In the genomic region with DNA sequence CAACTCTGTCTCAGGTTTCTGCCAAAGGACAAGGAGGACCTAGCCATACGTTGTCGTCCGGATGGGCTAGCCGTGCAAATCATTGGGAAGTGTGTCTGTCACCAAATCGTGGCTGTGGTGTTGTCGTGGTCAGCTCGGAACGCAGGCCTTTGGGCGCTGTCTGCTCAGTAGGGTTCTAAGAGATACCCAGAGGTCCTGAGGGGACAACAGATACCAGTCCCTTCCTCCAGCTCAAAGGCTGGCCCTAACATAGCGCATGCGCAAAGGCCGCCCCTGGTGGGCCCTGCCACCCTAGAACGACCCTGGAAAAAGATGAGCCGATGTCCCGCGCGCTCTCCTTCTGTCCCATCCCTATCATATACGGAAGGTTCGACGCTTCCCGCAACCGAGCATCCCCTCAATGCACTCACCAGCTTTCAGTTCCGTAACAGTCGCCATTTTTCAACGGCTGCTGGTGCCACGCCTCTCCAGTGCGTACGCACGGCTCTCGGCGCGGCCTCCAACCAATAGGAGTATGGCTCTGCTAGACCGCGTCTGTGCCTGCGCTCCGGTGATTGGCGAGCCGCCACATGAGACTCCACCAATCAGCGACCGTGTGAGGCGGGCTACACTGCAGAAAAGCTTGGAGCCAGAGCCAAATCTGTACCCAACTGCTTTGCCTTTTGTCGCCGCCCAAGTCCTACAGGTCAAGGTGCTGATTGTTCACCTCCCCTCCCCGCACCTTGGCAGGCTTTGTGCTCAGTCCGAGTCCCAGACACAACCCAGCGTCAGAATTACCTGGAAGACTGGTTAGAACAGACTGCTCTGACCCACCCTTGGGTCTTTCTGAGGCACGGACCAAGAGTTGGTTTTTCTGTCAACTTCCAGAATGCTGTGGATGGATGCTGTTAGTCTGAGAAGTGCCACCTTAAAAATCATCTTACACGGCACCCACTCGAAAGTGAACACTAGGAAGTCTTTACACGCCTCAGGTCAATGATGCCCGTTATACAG, we compare ENCODE assay signal across 8 mouse cellular contexts. TPM values are rescaled to one million over a fixed set of nuclear protein-coding genes. Genes with fewer than 3 reads are reported as not detected.
DNase-seq lines count a peak whose midpoint lies in the region; ATAC-seq lines count a peak whose summit lies in the region.

Fopnl (minus strand) TSS at position 522 of the 993 bp plus-strand sequence.

- ATAC-seq in megakaryocyte progenitor cell, adult 5-6 weeks (replicated peaks; ENCODE audit: poor library complexity), result peak; percentile 99

- peak; percentile 99 for DNase-seq in adipocyte (ENCODE audit: low spot score)
- DNase-seq in embryo, embryonic 10 days (ENCODE audit: low spot score), result peak; percentile 99
- peak; percentile 98 for DNase-seq in gastrocnemius, postnatal 10 days
- DNase-seq in induced T-regulatory cell, adult 2 months (ENCODE audit: low read depth), result peak; percentile 97
- peak; percentile 91 to 96 for DNase-seq in left cerebral cortex, adult 9 months (ENCODE audit: low spot score in 2 of 2)
- DNase-seq in right cerebral cortex, postnatal 14 days, result peak; percentile 99
- DNase-seq in urinary bladder, postnatal 36 days (ENCODE audit: low spot score in 2 of 2), result peak; percentile 89 to 98

RNA-seq across cellular contexts. Expression of gene Fopnl, which starts in this region (rescaled TPM):
- total RNA-seq in gastrocnemius, postnatal 10 days (2021), result 10 to 100 TPM; 60.0 to 65.4 TPM
- total RNA-seq in megakaryocyte progenitor cell, adult 5-6 weeks (2015), result 65.4 and 85.3 TPM in 2 replicates
- total RNA-seq in megakaryocyte progenitor cell, adult 5-6 weeks (2017), result 33.9 and 35.0 TPM in 2 replicates

Comparison
In these comparisons a context has a peak if more than half of its experiments do, and no peak if none do; other contexts are left out.
1. Peak in every context shown above with its lines: DNase-seq and ATAC-seq.